Mouse (Mus musculus): ENCODE data around the gene Pip4k2a.
A peak's percentile ranks its signal among the peaks of the same experiment; 100 is the strongest.

The Pip4k2a gene

GRCm38 (mm10) chr2:18923098-18923649, 74.8 kb downstream of the Pip4k2a start:
- DNase-seq = no peak

GRCm38 (mm10) chr2:18921570-18922180, 76.3 kb downstream of the Pip4k2a start:
- DNase-seq = no peak

- DNase-seq = no peak
Observed at GRCm38 (mm10) chr2:18920461-18920877, 77.5 kb downstream of the Pip4k2a start.

- DNase-seq = no peak
Observed at GRCm38 (mm10) chr2:18919797-18920354, 78.0 kb downstream of the Pip4k2a start.

- DNase-seq = no peak
Observed at GRCm38 (mm10) chr2:18917838-18918237, 80.1 kb downstream of the Pip4k2a start.

- DNase-seq = no peak
Observed at GRCm38 (mm10) chr2:18917380-18917750, 80.6 kb downstream of the Pip4k2a start.

GRCm38 (mm10) chr2:18916615-18917379, 81.1 kb downstream of the Pip4k2a start:
- no peak for DNase-seq

GRCm38 (mm10) chr2:18916042-18916407, 81.9 kb downstream of the Pip4k2a start:
- DNase-seq = no peak

- no peak for DNase-seq
Observed at GRCm38 (mm10) chr2:18915372-18916041, 82.4 kb downstream of the Pip4k2a start.

GRCm38 (mm10) chr2:18914750-18915149, 83.2 kb downstream of the Pip4k2a start:
- no peak for DNase-seq

GRCm38 (mm10) chr2:18913642-18914041, 84.3 kb downstream of the Pip4k2a start:
- DNase-seq = no peak

GRCm38 (mm10) chr2:18911251-18911934, 86.5 kb downstream of the Pip4k2a start:
- DNase-seq = no peak

GRCm38 (mm10) chr2:18910209-18910608, 87.7 kb downstream of the Pip4k2a start:
- DNase-seq = no peak

- DNase-seq = no peak
Observed at GRCm38 (mm10) chr2:18909713-18910112, 88.2 kb downstream of the Pip4k2a start.

- no peak for DNase-seq
Observed at GRCm38 (mm10) chr2:18907269-18907668, 90.7 kb downstream of the Pip4k2a start.

- DNase-seq = peak; percentile 17 to 19
Observed at GRCm38 (mm10) chr2:18906421-18907084, 91.4 kb downstream of the Pip4k2a start.

GRCm38 (mm10) chr2:18903301-18904068, 94.4 kb downstream of the Pip4k2a start:
- no peak for DNase-seq

- no peak for DNase-seq
Observed at GRCm38 (mm10) chr2:18901133-18901532, 96.8 kb downstream of the Pip4k2a start.

- DNase-seq = no peak
Observed at GRCm38 (mm10) chr2:18900635-18901034, 97.3 kb downstream of the Pip4k2a start.

- no peak for DNase-seq
Observed at GRCm38 (mm10) chr2:18897742-18898256, 100.1 kb downstream of the Pip4k2a start.

GRCm38 (mm10) chr2:18896015-18896414, 101.9 kb downstream of the Pip4k2a start:
- no peak for DNase-seq
